Comparison of ENCODE assay signal across 11 mouse cellular contexts in genomic region chr8:78346131-78346621, GRCm38 (mm10).
DNase-seq lines count a peak whose midpoint lies in the region; ATAC-seq lines count a peak whose summit lies in the region.
"Had no signal": no experiment of that assay in that cellular context is flagged by ENCODE, and none has a peak within 500 bp of the region (broad histone marks: within the 10 kb centered on the region; RNA-seq: fewer than 3 reads in every experiment).

No protein-coding gene starts in this region.

- no peak overlapping the region for H3K27ac ChIP-seq in heart, embryonic 12.5 days (ENCODE audit: poor library complexity, severe bottlenecking)
- H3K27ac ChIP-seq in heart, embryonic 10.5 days = no peak overlapping the region
- H3K27ac ChIP-seq in hindbrain, embryonic 11.5 days (ENCODE audit: low read depth, low read length) = no peak overlapping the region
- H3K27ac ChIP-seq in midbrain, embryonic 15.5 days = peak overlapping the region; percentile 20; the same call in 1 of the 2 replicates
- H3K27ac ChIP-seq: liver, embryonic 14.5 days had no signal

- DNase-seq in heart, embryonic 10.5 days (ENCODE audit: low spot score) = no peak
- peak; percentile 8 for DNase-seq in embryo, embryonic 10.5 days (ENCODE audit: low spot score)
- peak; percentile 27 for DNase-seq in hindbrain, embryonic 11.5 days (ENCODE audit: low spot score)
- DNase-seq in yolk sac, embryonic 10.5 days (ENCODE audit: low spot score) = no peak
- DNase-seq in ovary, postnatal 14 days (ENCODE audit: low spot score) = no peak
- no peak for DNase-seq in ovary, adult 18-20 months (ENCODE audit: low spot score)
- DNase-seq: B cell, adult 2 months; right cerebral cortex, adult 18-20 months had no signal

- H3K27me3 ChIP-seq in heart, embryonic 12.5 days (replicated peaks) = no peaks in the 10 kb centered on the region
- no peaks in the 10 kb centered on the region for H3K27me3 ChIP-seq in heart, embryonic 10.5 days (ENCODE audit: insufficient read depth, poor library complexity, severe bottlenecking)
- H3K27me3 ChIP-seq in hindbrain, embryonic 11.5 days (ENCODE audit: control insufficient read depth, insufficient read depth, low read length) = no peaks in the 10 kb centered on the region
- no peaks in the 10 kb centered on the region for H3K27me3 ChIP-seq in midbrain, embryonic 15.5 days (replicated peaks)

- peak overlapping the region; percentile 31 for H3K4me2 ChIP-seq in heart, embryonic 12.5 days
- H3K4me2 ChIP-seq in hindbrain, embryonic 11.5 days (replicated peaks; ENCODE audit: low read depth, low read length) = no peak overlapping the region
- H3K4me2 ChIP-seq in midbrain, embryonic 15.5 days = peak overlapping the region; percentile 22

- H3K36me3 ChIP-seq in heart, embryonic 12.5 days = no peaks in the 10 kb centered on the region
- no peaks in the 10 kb centered on the region for H3K36me3 ChIP-seq in heart, embryonic 10.5 days
- no peaks in the 10 kb centered on the region for H3K36me3 ChIP-seq in hindbrain, embryonic 11.5 days (ENCODE audit: control insufficient read depth, insufficient read depth, low read length)
- no peaks in the 10 kb centered on the region for H3K36me3 ChIP-seq in midbrain, embryonic 15.5 days (replicated peaks)

- no peaks in the 10 kb centered on the region for H3K9me3 ChIP-seq in heart, embryonic 12.5 days (replicated peaks)
- H3K9me3 ChIP-seq in heart, embryonic 10.5 days = no peaks in the 10 kb centered on the region
- H3K9me3 ChIP-seq in hindbrain, embryonic 11.5 days (ENCODE audit: control insufficient read depth, low read length) = no peaks in the 10 kb centered on the region
- H3K9me3 ChIP-seq in midbrain, embryonic 15.5 days = no peaks in the 10 kb centered on the region

- no peak overlapping the region for H3K4me3 ChIP-seq in heart, embryonic 12.5 days
- H3K4me3 ChIP-seq in heart, embryonic 10.5 days = no peak overlapping the region
- H3K4me3 ChIP-seq in hindbrain, embryonic 11.5 days (ENCODE audit: low read depth, low read length) = no peak overlapping the region
- no peak overlapping the region for H3K4me3 ChIP-seq in midbrain, embryonic 15.5 days

- 0 out of 2 replicates have a peak, but pooled peaks cover 4% of the 10 kb centered on the region for H3K4me1 ChIP-seq in heart, embryonic 12.5 days (replicated peaks)
- no peaks in the 10 kb centered on the region for H3K4me1 ChIP-seq in heart, embryonic 10.5 days
- H3K4me1 ChIP-seq in hindbrain, embryonic 11.5 days (replicated peaks; ENCODE audit: control insufficient read depth, insufficient read depth, low read length) = no peaks in the 10 kb centered on the region
- H3K4me1 ChIP-seq in midbrain, embryonic 15.5 days = peaks cover 9% of the 10 kb centered on the region

- no peak for ATAC-seq in heart, embryonic 12.5 days (ENCODE audit: insufficient number of reproducible peaks, low FRiP score)
- peak; percentile 65; the same call in 1 of the 2 replicates for ATAC-seq in hindbrain, embryonic 11.5 days (ENCODE audit: low FRiP score)
- ATAC-seq in midbrain, embryonic 15.5 days (replicated peaks) = peak; percentile 89

- no peak overlapping the region for H3K9ac ChIP-seq in heart, embryonic 12.5 days
- no peak overlapping the region for H3K9ac ChIP-seq in hindbrain, embryonic 11.5 days (ENCODE audit: low read depth, low read length)
- H3K9ac ChIP-seq in midbrain, embryonic 15.5 days = no peak overlapping the region
- H3K9ac ChIP-seq: liver, embryonic 14.5 days had no signal

- WGBS in heart, embryonic 12.5 days = 21% methylated on average over 11 of the region's 11 CpGs
- 19% methylated on average over 11 of the region's 11 CpGs for WGBS in heart, embryonic 10.5 days
- WGBS in hindbrain, embryonic 11.5 days = 24% methylated on average over 11 of the region's 11 CpGs
- 5% methylated on average over 11 of the region's 11 CpGs for WGBS in midbrain, embryonic 15.5 days

Comparison
In these comparisons a context has a peak if more than half of its experiments do, and no peak if none do; other contexts are left out.
1. DNase-seq: peak in embryo, embryonic 10.5 days (single experiment) and hindbrain, embryonic 11.5 days (single experiment); none in heart, embryonic 10.5 days (single experiment), yolk sac, embryonic 10.5 days (single experiment), ovary, postnatal 14 days (single experiment) and ovary, adult 18-20 months (single experiment).